Mouse (Mus musculus) lung, embryonic 15.5 days (tissue): Measurements from ENCODE around the gene Kif3b. TPM values are rescaled to one million over a fixed set of nuclear protein-coding genes. Genes with fewer than 3 reads are reported as not detected.
A peak's percentile ranks its signal among the peaks of the same experiment; 100 is the strongest.
"Not testable (repeated sequence)": the region's sequence is repeated elsewhere in the genome, so short reads cannot be mapped to it uniquely, and the experiment has no call there.

ENCODE experiments used
- ATAC-seq: fragments of 200-750 bp; cut with Nextera tagmentation; 2 replicates; pipeline ENCODE4 v1.8.0; 2017; ENCODE audit warnings: moderate number of reproducible peaks, borderline replicate concordance; ENCODE audit not compliant: low FRiP score, low TSS enrichment; ENCODE audit errors: extremely low read depth
- H3K27ac ChIP-seq: fragments of 300-500 bp; sonication (generic); 2 replicates; pipeline ENCODE4 v1.5.1; 2015; ENCODE audit warnings: moderate library complexity, mild to moderate bottlenecking, inconsistent platforms
- H3K27me3 ChIP-seq: fragments of 300-500 bp; sonication (generic); 2 replicates; pipeline ENCODE4 v1.6.1; 2015; ENCODE audit warnings: inconsistent platforms
- H3K36me3 ChIP-seq: fragments of 300-500 bp; sonication (generic); 2 replicates; pipeline ENCODE4 v1.6.1; 2015; ENCODE audit warnings: inconsistent platforms
- H3K4me1 ChIP-seq: fragments of 300-500 bp; sonication (generic); 2 replicates; pipeline ENCODE4 v1.6.1; 2015; ENCODE audit warnings: inconsistent platforms
- H3K4me2 ChIP-seq: fragments of 300-500 bp; sonication (generic); 2 replicates; pipeline ENCODE4 v1.6.1; 2015; ENCODE audit warnings: inconsistent platforms, mild to moderate bottlenecking, moderate library complexity
- H3K4me3 ChIP-seq: fragments of 300-500 bp; sonication (generic); 2 replicates; pipeline ENCODE4 v1.5.1; 2015; ENCODE audit warnings: mild to moderate bottlenecking, inconsistent platforms
- H3K9ac ChIP-seq: fragments of 300-500 bp; sonication (generic); 2 replicates; pipeline ENCODE4 v1.6.1; 2015; ENCODE audit warnings: inconsistent platforms
- H3K9me3 ChIP-seq: fragments of 300-500 bp; sonication (generic); 2 replicates; pipeline ENCODE4 v1.6.1; 2016; ENCODE audit warnings: inconsistent platforms
- WGBS: fragments of 180-500 bp; shearing (Covaris S2); methylation state at CpG from one replicate; pipeline ENCODE4 v1.1.7; 2015; 5-methylcytosine and 5-hydroxymethylcytosine counted together
- polyA plus RNA-seq: library from polyadenylated mRNA; unstranded; fragments of >200 nt; fragmentation: Nextera tagmentation; extraction: Ambion mirVana; gene quantifications from 2 replicates; pipeline ENCODE4 v1.2.1, GENCODE M21; 2015

Kif3b gene
- polyA plus RNA-seq, 1 experiment from 2014 or later, result 7.3 TPM

DNA sequence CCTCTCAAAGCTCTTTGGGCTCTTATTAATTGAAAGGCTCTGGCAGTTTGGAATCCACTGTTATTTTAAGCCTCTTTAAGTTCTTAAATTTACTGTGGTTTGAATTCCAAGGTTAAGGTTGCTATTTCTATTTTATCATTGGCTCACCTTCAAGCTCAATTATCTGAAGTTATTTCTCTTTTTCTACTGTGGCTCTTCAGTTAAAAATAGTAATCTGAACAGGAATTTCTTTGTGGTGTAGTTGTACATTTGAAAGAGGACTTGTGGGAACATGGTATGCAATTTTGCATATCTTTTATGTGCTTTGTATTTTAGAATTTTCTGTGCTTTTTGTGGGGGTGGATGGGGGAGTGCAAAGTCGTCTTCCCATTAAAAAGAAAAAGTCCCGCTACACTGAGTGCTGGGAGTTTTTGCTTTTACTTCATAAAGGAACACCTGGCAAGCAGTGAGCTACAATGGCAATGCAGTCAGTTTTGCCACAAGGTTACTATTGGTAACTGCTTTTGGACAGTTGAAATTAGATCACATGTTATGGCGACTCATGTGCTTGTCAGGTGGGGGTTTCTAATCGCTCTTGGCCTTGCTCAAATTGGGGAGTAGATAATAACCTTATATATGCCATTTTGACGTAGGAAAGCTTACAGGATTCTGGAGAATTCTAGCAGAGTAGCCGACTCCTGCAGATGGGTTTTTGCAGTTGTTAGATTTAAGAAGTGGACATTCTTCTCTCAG lies 57.1 kb downstream of the Kif3b start:
- H3K4me2 ChIP-seq, result peak overlapping the region; percentile 64
- no peak for ATAC-seq
- H3K4me1 ChIP-seq, result peaks cover 41% of the 10 kb centered on the region
- H3K27me3 ChIP-seq, result no peaks in the 10 kb centered on the region
- H3K4me3 ChIP-seq, result peak overlapping the region; percentile 84
- H3K9ac ChIP-seq, result peak overlapping the region; percentile 96
- no peaks in the 10 kb centered on the region for H3K9me3 ChIP-seq
- 53% methylated on average over 6 of the region's 6 CpGs for WGBS
- H3K36me3 ChIP-seq, result peaks cover 12% of the 10 kb centered on the region
- no peak overlapping the region for H3K27ac ChIP-seq

DNA sequence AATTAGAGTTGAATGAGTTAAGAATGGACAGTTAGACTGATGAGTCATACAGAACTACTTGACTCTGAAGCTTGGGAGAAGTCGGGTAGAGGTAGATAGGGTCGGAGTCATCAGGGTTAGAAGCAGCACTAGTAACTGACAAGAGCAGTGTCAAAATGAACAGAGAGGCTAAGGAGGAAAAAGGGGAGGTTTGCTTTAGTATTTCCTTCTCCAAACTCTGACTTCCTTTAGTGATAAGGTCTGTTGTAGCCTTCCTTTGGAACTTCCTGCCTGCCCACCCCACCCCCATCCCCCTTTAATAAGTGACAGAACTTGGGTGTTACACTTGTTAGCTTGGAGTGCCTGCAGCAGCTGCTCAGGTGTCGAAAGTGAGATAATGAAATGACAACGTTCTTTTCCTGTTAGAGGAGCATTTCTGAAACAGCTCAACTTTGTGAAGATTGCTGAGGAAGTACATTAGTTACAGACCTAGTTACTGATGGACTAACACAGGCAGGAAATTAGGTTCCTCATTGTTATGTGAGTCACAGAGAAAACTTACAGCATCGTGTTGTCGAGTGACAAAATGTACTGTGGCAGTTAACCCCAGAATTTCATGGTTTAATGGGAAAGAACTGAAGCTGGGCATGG lies 59.5 kb downstream of the Kif3b start:
- no peaks in the 10 kb centered on the region for H3K9me3 ChIP-seq
- 19% methylated on average over 6 of the region's 6 CpGs for WGBS
- H3K4me2 ChIP-seq, result peak overlapping the region; percentile 39
- H3K27me3 ChIP-seq, result no peaks in the 10 kb centered on the region
- peaks cover 32% of the 10 kb centered on the region for H3K4me1 ChIP-seq
- no peak overlapping the region for H3K9ac ChIP-seq
- peak overlapping the region; percentile 77 for H3K27ac ChIP-seq
- H3K4me3 ChIP-seq, result peak overlapping the region; percentile 5
- ATAC-seq, result no peak
- H3K36me3 ChIP-seq, result peaks cover 30% of the 10 kb centered on the region

DNA sequence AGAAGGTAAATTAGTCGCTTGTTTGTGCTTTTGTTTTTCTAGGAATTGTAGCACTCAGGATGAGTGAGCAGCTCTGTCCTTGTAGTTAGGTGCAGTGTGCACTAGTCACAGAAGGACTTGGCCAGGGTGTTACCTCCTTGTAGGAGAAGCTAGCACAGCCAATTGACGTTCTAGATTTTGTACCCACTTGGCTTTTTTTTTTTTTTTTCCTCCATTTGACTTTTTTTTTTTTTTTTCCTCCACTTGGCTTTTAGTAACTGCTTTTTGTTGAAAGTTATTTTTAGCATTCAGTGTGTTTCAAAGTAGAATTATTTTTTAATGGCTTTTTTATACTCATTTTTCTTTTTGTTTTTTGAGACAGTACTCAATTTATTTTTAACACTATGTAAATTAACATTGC lies 63.4 kb downstream of the Kif3b start:
- Histone ChIP-seq H3K36me3 (peaks cover 66% of the 10 kb centered on the region), H3K27me3 (no peaks in the 10 kb centered on the region), H3K4me1 (peaks cover 17% of the 10 kb centered on the region), H3K9me3 (no peaks in the 10 kb centered on the region), H3K4me3 (no peak overlapping the region), H3K9ac (no peak overlapping the region), H3K27ac (no peak overlapping the region), H3K4me2 (no peak overlapping the region)
- no peak for ATAC-seq
- 81% methylated on average over 2 of the region's 2 CpGs for WGBS

DNA sequence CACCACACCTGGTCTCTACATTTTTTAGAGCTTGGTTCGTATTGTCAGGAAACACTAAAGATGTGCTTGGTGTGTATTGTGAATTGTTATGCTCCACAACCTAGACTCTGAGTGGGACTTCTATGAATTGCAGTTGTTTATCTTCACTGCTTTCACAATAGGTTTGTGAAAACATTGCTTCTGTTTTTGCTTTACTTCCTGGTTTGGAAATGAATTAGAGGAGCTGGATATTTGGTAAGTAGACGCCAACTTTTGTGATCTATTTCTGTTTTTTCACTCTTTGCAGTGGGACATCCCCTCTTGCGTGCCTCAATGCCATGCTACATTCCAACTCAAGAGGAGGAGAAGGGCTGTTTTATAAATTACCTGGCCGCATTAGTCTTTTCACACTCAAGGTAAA lies 65.6 kb downstream of the Kif3b start:
- Histone ChIP-seq H3K9me3 (no peaks in the 10 kb centered on the region), H3K9ac (no peak overlapping the region), H3K4me3 (no peak overlapping the region), H3K36me3 (peaks cover 82% of the 10 kb centered on the region), H3K27me3 (no peaks in the 10 kb centered on the region), H3K4me1 (no peaks in the 10 kb centered on the region), H3K4me2 (no peak overlapping the region), H3K27ac (no peak overlapping the region)
- ATAC-seq, result no peak
- 81% methylated on average over 4 of the region's 4 CpGs for WGBS

DNA sequence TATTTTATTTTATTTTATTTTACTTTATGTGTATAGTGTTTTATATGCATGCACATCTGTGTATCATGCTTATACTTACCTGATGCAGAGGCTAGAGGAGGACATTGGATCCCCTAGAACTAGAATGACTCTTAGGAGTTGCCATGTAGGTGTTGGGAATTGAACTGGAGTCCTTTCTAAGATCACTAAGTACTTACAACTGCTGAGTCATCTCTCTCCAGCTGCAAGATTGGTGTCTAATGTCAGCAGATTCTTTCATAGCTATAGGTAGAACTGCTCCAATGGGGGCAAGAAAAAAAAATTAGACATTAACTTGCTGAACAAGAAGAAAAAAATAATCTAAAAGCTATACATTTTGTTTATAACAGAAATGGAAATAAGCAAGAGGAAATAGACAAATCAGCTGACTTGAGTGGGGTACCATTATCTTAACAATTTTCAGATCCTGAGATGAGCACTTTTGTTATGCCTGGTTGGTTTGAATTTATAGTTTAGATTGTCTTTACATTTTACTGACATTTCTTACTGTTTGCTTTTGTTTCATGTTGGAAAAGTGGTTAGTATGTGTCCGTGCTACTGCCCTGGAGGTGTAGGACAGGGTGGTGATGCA lies 70.0 kb downstream of the Kif3b start:
- no peak overlapping the region for H3K4me3 ChIP-seq
- peaks cover 84% of the 10 kb centered on the region for H3K36me3 ChIP-seq
- H3K4me1 ChIP-seq, result no peaks in the 10 kb centered on the region
- H3K27ac ChIP-seq, result no peak overlapping the region
- no peak for ATAC-seq
- no peak overlapping the region for H3K4me2 ChIP-seq
- H3K9me3 ChIP-seq, result no peaks in the 10 kb centered on the region
- WGBS, result 85% methylated on average over 1 of the region's 1 CpGs
- no peak overlapping the region for H3K9ac ChIP-seq
- no peaks in the 10 kb centered on the region for H3K27me3 ChIP-seq

DNA sequence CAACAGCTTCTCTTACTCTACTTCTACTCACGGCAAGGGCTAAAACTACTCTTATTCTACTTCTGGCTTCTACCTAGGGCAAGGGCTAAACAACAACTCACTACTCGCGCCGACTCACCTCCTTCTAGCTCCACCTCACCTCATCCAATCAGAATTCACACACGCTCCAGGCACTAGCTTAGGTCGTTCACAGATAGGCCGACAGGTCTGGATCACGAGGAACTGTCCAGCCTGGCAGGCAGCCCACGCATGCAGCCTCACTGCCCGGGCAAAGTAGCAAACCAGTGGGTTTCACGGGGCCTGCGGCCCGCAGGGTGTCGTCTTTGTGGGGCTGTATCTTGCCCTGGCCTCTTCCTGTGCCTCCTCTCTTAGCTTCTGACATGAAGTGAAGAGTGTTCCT lies 73.3 kb downstream of the Kif3b start:
- not testable (repeated sequence) for H3K27ac ChIP-seq, H3K4me2 ChIP-seq, H3K4me1 ChIP-seq, H3K4me3 ChIP-seq, H3K27me3 ChIP-seq, ATAC-seq, H3K9ac ChIP-seq, H3K9me3 ChIP-seq
- WGBS, result 88% methylated on average over 14 of the region's 14 CpGs
- H3K36me3 ChIP-seq, result peaks cover 84% of the 10 kb centered on the region

DNA sequence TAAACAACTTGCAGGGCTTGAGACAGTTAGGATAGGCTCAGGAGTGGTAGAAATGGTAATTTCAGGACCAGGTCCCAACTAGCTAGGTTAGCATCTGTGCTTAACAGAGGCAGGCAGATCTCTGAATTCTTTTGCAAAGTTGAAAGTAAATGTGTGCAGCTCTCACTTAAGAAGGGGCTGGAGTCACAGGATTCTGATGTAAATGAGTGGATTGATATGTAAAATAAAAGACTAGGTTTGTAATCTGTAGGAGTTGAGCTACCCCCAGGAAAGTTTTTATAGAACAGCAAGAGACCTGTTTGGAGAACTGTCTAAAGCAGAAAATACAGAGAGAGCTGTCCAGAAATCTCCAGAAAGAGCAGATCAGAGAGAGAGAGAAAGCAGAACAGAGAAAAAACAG lies 79.7 kb downstream of the Kif3b start:
- no peak overlapping the region for H3K9ac ChIP-seq
- H3K4me1 ChIP-seq, result no peaks in the 10 kb centered on the region
- H3K36me3 ChIP-seq, result peaks cover 44% of the 10 kb centered on the region
- no peak overlapping the region for H3K4me3 ChIP-seq
- H3K27ac ChIP-seq, result no peak overlapping the region
- H3K27me3 ChIP-seq, result no peaks in the 10 kb centered on the region
- no peak overlapping the region for H3K4me2 ChIP-seq
- no peaks in the 10 kb centered on the region for H3K9me3 ChIP-seq
- no peak for ATAC-seq

DNA sequence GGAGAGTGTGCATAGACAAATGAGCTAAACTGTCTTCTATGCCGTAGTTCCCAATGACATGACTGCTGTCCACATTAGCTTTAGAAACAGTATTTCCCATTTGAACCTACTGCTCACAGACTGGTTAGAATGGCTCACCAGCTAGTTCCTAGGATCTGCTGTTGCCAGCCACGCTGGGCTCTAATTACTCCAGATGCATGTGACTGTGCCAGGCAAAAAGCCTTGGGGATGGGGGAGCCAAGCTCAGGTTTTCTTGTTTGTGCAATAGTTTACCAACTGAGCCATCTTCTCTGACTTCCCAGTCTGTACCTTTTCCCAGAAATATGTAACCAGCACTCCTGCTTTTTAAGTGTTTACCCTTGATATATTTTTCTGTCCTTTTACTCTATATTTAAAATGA lies 84.2 kb downstream of the Kif3b start:
- no peak overlapping the region for H3K27ac ChIP-seq
- WGBS, result 62% methylated on average over 2 of the region's 2 CpGs

DNA sequence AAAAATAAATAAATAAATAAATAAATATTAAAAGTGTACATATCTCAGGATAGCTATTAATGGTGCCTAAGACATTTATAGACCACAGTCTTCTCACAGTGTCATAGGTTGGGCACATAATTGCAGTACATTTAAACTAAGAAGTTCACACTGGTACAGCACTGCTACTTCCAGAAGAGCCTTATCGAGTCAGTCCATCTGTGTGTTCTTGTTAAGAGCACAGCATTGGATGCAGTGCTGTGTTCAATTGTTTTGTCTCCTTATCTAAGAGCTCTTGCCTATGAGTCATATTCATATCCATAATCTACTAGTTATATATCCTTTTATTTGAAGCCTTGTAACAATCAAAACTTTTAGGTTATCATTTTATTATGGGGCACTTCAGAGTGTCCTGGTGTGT lies 89.3 kb downstream of the Kif3b start:
- WGBS, result 92% methylated on average over 1 of the region's 1 CpGs
- H3K27me3 ChIP-seq, result no peaks in the 10 kb centered on the region
- peaks cover 44% of the 10 kb centered on the region for H3K36me3 ChIP-seq
- H3K4me3 ChIP-seq, result no peak overlapping the region
- no peak overlapping the region for H3K27ac ChIP-seq
- no peak for ATAC-seq
- H3K4me2 ChIP-seq, result no peak overlapping the region
- no peak overlapping the region for H3K9ac ChIP-seq
- H3K9me3 ChIP-seq, result no peaks in the 10 kb centered on the region
- H3K4me1 ChIP-seq, result no peaks in the 10 kb centered on the region

More for the DNA sequence above, 84.2 kb downstream of the Kif3b start:
- Histone ChIP-seq H3K27me3 (no peaks in the 10 kb centered on the region), H3K9me3 (no peaks in the 10 kb centered on the region), H3K4me1 (no peaks in the 10 kb centered on the region), H3K4me2 (no peak overlapping the region), H3K36me3 (peaks cover 26% of the 10 kb centered on the region), H3K4me3 (no peak overlapping the region), H3K9ac (no peak overlapping the region)
- no peak for ATAC-seq

Other genes with a start within 250 kb of the Kif3b start
- 5.3 TPM in 2 replicates for gene Ccm2l, start 225.5 kb upstream of the Kif3b start, polyA plus RNA-seq
- 4.4 and 4.7 TPM in 2 replicates for gene Hck, start 182.9 kb upstream of the Kif3b start, polyA plus RNA-seq
- gene Tm9sf4, start 130.1 kb upstream of the Kif3b start, polyA plus RNA-seq, result 77.0 and 79.1 TPM in 2 replicates
- gene Tspyl3, start 66.0 kb upstream of the Kif3b start, polyA plus RNA-seq, result 8.2 and 8.9 TPM in 2 replicates
- gene Plagl2, start 50.0 kb upstream of the Kif3b start, polyA plus RNA-seq, result 12.9 and 13.0 TPM in 2 replicates
- gene Pofut1, start 49.9 kb upstream of the Kif3b start, polyA plus RNA-seq, result 5.8 and 6.1 TPM in 2 replicates
- 15.9 and 16.3 TPM in 2 replicates for gene Asxl1, start 54.4 kb downstream of the Kif3b start, polyA plus RNA-seq
- not detected in 2 replicates for gene 4930404H24Rik, start 201.4 kb downstream of the Kif3b start, polyA plus RNA-seq
- gene Nol4l, start 238.6 kb downstream of the Kif3b start, polyA plus RNA-seq, result 10.2 and 11.3 TPM in 2 replicates